Mouse (Mus musculus): ENCODE data around the gene Vps51. TPM values are rescaled to one million over a fixed set of nuclear protein-coding genes. Genes with fewer than 3 reads are reported as not detected.

Vps51 gene
- polyA plus RNA-seq, 1 experiment = 65.2 TPM

DNA sequence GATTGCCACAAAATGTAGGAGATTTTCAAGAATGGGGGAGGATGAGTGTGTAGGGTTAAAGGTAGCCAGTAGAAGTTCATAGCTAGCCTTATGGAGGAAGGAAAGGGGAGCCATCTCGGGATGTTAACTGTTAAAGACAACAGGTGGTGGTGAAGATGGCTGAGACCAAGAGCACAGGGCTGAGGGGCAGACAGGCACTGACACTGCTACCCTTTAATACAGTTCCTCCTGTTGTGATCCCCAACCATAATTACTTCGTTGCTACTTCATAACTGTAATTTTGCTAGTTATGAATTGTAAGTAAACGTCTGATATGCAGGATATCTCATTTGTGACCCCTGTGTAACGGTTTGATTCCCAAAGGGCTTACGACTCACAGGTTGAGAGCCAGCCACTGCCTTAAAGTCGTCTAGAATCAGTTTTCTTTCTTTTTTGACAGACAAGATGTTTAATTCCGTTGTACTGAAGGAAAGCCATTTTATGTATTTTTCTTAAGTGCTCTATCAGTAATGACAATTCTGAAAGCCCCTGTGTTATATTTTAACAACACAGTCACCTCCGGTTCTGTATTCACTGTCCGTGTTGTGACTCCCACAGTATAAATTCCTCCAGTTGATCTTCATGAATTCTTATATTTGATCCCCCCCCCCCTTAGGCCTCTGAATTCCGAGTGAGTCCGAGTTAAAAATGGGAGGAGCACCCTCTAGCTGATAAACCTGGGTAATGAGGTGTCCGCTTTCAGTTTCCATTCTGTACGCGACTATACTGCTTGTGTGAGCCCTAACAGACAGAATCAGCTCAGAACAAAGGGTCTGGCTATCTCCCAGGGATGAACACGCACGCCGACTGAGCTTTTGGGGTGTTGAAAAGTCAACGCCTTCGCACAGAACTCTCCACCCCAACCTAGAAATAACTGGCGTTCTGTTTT is 31.4 kb downstream of the Vps51 start:
- TF ChIP-seq GATA1 (IDR thresholded peaks at IDR 0.05; ENCODE audit: low read length) = no peak

DNA sequence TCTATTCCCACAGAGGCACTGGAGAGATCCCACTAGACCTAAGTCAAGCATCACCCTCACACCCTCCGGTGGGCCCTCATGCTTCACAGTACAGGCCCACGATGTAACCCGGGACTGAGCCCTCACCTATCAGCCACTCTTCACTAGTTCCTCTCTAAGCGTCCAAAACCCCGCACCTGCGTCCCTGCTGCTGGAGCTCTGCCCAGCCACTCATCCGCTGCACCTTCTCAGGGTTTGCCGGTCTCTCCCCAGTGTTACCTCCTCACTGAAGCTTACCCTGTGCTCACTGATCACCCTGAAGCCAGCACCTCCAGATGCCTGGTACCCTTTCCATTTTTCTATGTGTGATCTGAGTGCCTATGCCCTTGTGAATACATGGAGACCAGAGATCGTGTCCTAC is 34.7 kb downstream of the Vps51 start:
- no peak for TF ChIP-seq GATA1 (IDR thresholded peaks at IDR 0.05; ENCODE audit: low read length)

DNA sequence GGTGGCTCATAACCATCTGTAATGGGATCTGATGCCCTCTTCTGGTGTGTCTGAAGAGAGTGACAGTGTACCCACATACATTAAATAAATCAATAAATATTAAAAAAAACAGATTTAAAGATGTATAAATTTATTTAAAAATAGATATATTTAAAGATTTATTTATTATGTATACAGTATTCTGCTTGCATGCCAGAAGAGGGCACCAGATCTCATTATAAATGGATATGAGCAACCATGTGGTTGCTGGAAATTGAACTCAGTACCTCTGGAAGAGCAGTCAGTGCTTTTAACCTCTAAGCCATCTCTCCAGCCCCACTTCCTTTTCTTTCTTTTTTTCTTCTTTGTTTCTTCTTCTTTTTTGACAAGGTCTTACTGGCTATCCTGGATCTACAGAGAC is 37.0 kb downstream of the Vps51 start:
- TF ChIP-seq GATA1 (IDR thresholded peaks at IDR 0.05; ENCODE audit: low read length) = no peak

DNA sequence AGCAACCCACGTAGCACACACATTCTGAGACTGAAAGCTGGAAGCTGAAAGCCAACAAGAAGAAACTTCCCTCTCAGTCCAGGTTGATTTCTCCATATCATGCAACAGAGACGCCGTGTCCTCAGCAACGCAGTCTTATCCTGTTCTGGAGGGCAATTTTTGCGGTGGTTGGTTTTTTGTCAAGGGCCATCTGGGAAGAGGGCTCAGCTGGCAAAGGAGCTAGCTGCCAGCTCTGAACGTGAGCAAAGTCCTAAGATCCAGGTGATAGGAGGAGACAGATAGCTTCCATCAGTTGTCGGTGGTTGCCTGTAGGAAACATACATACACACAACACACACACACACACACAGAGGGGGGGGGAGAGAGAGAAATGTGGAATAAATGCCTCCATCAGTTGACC is 38.7 kb downstream of the Vps51 start:
- TF ChIP-seq GATA1 (IDR thresholded peaks at IDR 0.05; ENCODE audit: low read length) = no peak

DNA sequence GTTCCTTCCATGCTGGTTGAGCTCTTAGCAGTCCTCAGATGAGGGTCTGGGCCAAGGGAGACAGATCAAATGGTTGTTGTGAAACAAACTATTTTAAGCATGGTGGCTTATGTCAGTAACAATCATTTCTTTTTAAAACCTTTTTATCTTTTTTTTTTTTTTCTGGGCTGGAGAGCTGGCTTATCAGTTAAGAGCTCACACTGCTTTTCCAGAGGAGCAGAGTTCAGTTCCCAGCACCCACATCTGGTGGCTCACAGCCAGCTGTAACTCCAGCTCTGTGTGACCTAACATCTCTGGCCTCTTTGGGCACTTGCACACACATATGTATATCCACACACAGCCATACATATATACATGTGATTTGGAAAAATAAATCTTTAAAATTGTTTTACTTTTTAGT is 39.3 kb downstream of the Vps51 start:
- no peak for TF ChIP-seq GATA1 (IDR thresholded peaks at IDR 0.05; ENCODE audit: low read length)

DNA sequence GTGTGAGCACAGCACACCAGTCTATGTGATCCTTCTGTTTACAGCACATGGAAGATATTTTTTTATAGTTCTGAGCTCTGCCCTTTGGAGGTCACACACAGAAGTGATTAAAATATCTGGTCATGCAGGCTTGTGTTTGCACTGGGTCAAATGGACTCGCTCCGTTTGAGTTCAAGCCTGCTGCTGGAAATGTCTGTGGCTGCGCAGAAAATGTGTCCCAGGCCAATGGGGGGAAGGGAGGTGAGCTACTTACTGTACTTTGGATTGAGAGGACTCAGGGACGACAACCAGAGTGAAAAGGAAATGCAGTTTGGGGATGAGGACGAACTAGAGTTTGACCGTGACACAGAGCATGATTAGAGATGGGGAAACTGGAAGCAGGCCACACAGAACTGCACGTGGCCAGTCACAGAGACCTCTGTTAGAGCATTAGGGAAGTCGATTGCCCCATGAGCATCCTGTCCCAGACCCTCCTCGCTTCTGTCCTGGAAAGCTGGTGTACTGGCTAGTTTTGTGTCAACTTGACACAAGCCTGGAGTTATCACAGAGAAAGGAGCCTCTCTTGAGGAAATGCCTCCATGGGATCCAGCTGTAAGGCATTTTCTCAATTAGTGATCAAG is 41.0 kb downstream of the Vps51 start:
- no peak for TF ChIP-seq GATA1 (IDR thresholded peaks at IDR 0.05; ENCODE audit: low read length)

DNA sequence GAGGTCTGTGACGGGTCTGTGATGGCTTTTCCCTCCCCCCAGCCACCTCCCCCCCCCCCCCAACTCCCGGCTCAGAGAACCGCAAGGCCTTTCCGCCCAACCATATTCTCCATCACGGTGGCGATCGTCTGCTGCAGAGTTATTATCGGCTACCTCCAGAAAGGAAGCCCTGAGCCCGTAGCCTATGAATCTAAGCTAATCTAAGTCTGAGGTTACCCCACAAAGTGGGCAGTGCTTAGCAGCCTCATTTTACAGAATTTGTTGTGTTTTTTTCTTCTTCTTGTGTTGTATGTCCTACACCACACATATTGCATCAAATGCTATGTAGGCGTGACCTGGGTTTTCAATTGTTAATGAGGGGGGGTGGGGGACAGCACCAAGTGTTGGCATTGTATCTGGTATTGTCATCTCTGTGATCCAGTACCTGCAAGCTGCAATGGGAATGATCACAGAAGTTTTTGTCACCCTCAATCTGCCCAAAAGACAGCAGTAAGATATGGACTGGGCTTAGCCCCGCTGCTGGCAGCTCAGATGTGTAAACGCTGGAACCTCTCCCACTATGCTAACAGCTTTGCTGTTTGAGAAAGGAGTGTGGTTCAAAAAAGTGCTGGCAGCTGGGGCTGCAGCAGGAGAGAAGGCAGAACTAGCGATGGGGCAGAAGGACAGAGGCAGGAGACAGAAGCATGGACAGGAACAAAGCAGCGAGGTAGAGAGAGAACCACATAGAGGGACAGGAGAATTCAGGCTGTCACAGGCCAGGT is 46.3 kb downstream of the Vps51 start:
- no peak for TF ChIP-seq GATA1 (IDR thresholded peaks at IDR 0.05; ENCODE audit: low read length)

DNA sequence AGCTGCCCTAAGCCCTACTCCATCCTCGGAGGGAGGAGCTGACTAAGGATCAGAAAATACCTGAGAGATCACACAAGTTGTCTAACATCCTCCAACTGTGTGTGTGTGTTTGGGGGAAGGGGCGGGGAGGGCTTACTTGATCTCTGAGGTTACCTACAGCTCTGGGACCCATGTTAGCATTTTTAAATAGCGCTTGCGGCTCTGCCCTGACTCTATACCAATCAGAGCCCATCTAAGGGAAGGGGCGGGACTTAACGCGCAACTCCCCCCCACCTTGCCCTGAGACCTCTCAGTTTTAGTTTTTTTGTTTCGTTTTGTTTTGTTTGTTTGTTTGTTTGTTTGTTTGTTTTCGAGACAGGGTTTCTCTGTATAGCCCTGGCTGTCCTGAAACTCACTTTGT is 47.6 kb downstream of the Vps51 start:
- TF ChIP-seq GATA1 (IDR thresholded peaks at IDR 0.05; ENCODE audit: low read length) = no peak

DNA sequence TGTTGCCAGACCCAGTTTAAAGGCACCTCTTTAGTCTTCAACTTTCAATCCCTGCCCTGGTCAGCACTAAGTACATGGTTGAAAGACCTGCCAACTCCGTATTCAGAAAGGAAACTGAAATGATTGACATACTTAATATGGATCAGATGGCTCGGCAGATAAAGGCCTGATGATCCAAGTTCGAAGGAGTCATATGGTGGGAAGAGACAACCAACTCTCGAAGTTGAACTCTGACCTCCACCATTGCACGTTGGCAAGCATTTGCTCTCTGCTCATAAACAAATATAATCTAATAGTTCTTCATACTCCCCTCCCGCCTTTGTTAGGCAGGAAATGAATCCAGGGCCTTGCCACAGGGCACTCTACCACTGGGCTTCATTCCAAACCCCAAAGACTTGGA is 48.0 kb downstream of the Vps51 start:
- no peak for TF ChIP-seq GATA1 (IDR thresholded peaks at IDR 0.05; ENCODE audit: low read length)

DNA sequence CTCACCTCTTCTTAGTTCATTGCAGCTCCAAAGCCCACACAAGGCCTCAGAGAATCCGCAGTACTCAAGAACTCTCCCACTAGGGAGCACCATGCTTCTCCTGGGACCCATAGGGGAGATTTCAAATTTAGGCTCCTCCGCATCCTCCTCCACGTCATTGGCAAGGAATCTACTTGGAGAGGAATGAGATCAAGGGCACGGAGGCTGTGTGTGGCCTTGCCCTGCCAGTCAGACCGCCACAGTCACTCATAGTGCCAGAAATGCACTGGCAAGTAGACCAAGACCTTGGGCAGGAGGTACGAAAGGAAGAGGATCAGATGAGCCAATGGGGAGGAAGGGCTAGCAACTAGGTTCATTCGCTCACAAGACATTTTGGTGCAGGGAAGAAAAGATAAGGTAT is 53.1 kb downstream of the Vps51 start:
- no peak for TF ChIP-seq GATA1 (IDR thresholded peaks at IDR 0.05; ENCODE audit: low read length)

DNA sequence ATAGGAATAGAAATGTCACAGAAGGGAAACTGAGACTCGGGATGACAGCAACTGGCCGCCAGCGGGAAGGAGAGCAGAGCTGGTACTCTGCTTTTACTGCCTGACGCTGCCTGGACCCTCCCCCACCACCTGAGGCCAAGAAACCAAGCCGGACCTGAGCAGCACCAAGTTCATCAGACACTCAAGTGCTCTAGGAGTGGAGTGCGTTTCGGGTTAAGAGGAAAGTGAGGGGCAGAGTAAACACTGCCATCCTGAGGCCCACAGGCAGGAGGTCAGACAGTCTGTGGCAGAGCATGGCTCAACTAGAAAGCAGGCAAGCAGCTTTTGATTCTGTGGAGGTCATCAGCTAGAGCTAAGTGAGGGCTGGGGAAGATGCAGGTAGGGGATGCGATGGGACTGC is 54.0 kb downstream of the Vps51 start:
- no peak for TF ChIP-seq GATA1 (IDR thresholded peaks at IDR 0.05; ENCODE audit: low read length)

DNA sequence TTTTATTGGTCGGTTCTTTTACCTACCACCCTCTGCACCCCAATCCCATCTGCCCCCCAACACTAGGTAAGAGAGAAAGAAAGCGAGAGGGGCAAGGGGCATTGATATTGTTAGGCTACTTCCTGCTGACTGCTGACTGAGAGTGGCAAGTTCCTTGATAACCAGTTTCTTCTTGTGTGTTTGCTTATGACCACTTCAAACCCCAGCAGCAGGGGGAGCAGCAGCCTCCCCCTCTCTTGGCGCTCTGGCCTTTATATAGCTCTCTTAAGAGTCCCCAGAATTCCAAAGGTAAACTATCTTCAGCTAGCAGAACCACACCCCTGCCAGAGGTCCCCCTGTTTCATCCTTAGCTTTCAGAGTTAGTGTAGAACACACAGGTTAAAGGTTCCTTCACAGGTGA is 56.8 kb downstream of the Vps51 start:
- no peak for TF ChIP-seq GATA1 (IDR thresholded peaks at IDR 0.05; ENCODE audit: low read length)

DNA sequence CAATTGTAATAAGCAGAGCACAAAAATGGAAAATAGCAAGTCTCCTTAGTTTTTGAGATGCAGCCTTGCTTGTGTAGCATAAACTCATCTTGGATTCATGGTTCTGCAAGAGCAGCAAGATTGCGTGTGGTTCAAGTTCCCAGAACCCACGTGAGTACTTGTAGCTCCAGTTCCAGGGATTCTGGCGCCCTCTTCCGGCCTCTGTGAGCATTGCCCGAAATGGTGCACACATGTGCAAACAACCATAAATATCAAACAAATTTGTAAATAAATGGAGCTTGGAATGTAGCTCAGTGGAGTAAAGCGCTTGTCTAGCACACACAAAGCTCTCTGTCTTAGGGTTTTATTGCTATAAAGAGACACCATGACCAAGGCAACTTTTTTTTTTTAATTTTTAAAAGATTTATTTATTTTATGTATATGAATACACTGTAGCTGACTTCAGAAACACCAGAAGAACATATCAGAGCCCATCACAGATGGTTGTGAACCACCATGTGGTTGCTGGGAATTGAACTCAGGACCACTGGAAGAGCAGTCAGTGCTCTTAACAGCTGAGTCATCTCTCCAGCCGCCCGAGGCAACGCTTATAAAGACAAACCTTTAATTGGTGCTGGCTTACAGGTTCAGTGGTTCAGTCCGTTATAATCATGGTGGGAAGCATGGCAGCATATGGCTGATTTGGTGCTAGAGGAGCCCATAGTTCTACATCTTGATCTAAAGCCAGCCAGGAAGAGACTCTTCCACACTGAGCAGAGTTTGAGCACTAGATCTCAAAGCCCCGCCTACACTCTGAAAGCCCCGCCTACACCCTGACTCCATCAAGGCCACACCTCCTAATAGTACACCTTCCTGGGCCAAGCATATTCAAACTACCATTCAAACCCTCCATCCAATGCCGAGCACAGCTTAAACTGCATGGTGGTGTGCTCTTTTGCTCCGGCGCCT is 58.6 kb downstream of the Vps51 start:
- no peak for TF ChIP-seq GATA1 (IDR thresholded peaks at IDR 0.05; ENCODE audit: low read length)

Other genes with a start within 250 kb of the Vps51 start
- 12.9 and 13.6 TPM in 2 replicates for gene Frmd8, start 202.0 kb downstream of the Vps51 start, polyA plus RNA-seq (2012)
- 0.15 and 0.64 TPM in 2 replicates for gene Slc25a45, start 199.4 kb downstream of the Vps51 start, polyA plus RNA-seq (2012)
- 0.73 and 1.3 TPM in 2 replicates for gene Tigd3, start 183.1 kb downstream of the Vps51 start, polyA plus RNA-seq (2012)
- 34.4 and 70.2 TPM in 2 replicates for gene Dpf2, start 164.2 kb downstream of the Vps51 start, polyA plus RNA-seq (2012)
- 0.39 and 0.43 TPM in 2 replicates for gene Cdc42ep2, start 152.4 kb downstream of the Vps51 start, polyA plus RNA-seq (2012)
- 45.7 and 48.5 TPM in 2 replicates for gene Pola2, start 113.0 kb downstream of the Vps51 start, polyA plus RNA-seq (2012)
- gene Slc22a20, start 91.1 kb downstream of the Vps51 start, polyA plus RNA-seq (2012) = not detected in 2 replicates
- 83.7 and 139 TPM in 2 replicates for gene Capn1, start 61.3 kb downstream of the Vps51 start, polyA plus RNA-seq (2012)
- 90.1 and 101 TPM in 2 replicates for gene Syvn1, start 30.7 kb downstream of the Vps51 start, polyA plus RNA-seq (2012)
- gene Mrpl49, start 19.4 kb downstream of the Vps51 start, polyA plus RNA-seq (2012) = 37.7 and 52.6 TPM in 2 replicates
- gene Fau, start 19.4 kb downstream of the Vps51 start, polyA plus RNA-seq (2012) = 3,884 and 3,991 TPM in 2 replicates
- 98.9 and 102 TPM in 2 replicates for gene Znhit2, start 16.0 kb downstream of the Vps51 start, polyA plus RNA-seq (2012)
- gene Tm7sf2, start 8.9 kb downstream of the Vps51 start, polyA plus RNA-seq (2012) = 26.5 and 33.6 TPM in 2 replicates
- not detected in 2 replicates for gene Tmem262, start 2.8 kb upstream of the Vps51 start, polyA plus RNA-seq (2012)
- gene Gm28374, start 5.0 kb upstream of the Vps51 start, polyA plus RNA-seq (2012) = 0.53 and 0.67 TPM in 2 replicates
- 61.7 and 75.6 TPM in 2 replicates for gene Zfpl1, start 7.7 kb upstream of the Vps51 start, polyA plus RNA-seq (2012)
- gene Cdca5, start 7.8 kb upstream of the Vps51 start, polyA plus RNA-seq (2012) = 13.3 and 17.8 TPM in 2 replicates
- gene AC131692.1, start 17.2 kb upstream of the Vps51 start, polyA plus RNA-seq (2012) = 3.5 and 4.9 TPM in 2 replicates
- 0.38 and 0.46 TPM in 2 replicates for gene Naaladl1, start 28.6 kb upstream of the Vps51 start, polyA plus RNA-seq (2012)
- gene Sac3d1, start 41.4 kb upstream of the Vps51 start, polyA plus RNA-seq (2012) = 82.9 and 91.0 TPM in 2 replicates
- 89.0 and 122 TPM in 2 replicates for gene Snx15, start 51.1 kb upstream of the Vps51 start, polyA plus RNA-seq (2012)
- gene Batf2, start 63.8 kb upstream of the Vps51 start, polyA plus RNA-seq (2012) = not detected in 2 replicates
- 81.6 and 111 TPM in 2 replicates for gene Arl2, start 64.3 kb upstream of the Vps51 start, polyA plus RNA-seq (2012)
- not detected in 2 replicates for gene Majin, start 107.2 kb upstream of the Vps51 start, polyA plus RNA-seq (2012)
- not detected in 2 replicates for gene Gpha2, start 149.1 kb upstream of the Vps51 start, polyA plus RNA-seq (2012)
- gene Ppp2r5b, start 158.6 kb upstream of the Vps51 start, polyA plus RNA-seq (2012) = 10.7 and 14.2 TPM in 2 replicates
- 43.9 and 49.6 TPM in 2 replicates for gene Atg2a, start 164.4 kb upstream of the Vps51 start, polyA plus RNA-seq (2012)
- 231 and 274 TPM in 2 replicates for gene Ehd1, start 199.5 kb upstream of the Vps51 start, polyA plus RNA-seq (2012)
- gene Cdc42bpg, start 229.2 kb upstream of the Vps51 start, polyA plus RNA-seq (2012) = 10.8 and 12.9 TPM in 2 replicates